Mouse (Mus musculus): ENCODE data around the gene Zic4. TPM values are rescaled to one million over a fixed set of nuclear protein-coding genes. Genes with fewer than 3 reads are reported as not detected.

Zic4 gene
- total and polyA plus RNA-seq, 3 experiments, result not detected

GRCm38 (mm10) chr9:91401471-91401870, 39.3 kb downstream of the Zic4 start:
- DNase-seq, result no peak

DNA sequence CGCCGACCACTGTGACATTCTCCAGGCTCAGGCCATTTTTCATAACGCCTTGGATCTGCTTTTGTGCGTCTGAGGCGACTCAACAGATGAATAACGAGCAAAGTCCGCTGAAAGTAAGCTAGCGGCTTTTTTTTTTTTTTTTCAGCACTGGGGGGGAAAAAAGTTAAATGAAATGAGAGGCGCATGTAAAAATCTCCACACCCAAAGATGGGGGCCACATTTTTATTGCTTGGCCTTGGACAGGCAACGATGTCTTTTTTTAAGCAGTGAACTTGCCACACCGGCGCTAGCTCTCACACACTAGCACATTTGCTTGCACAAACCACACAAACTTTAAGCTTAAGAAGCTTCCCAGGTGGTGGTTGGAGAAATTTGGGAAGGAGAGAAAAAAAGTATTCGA, 42.0 kb downstream of the Zic4 start:
- DNase-seq, result no peak

DNA sequence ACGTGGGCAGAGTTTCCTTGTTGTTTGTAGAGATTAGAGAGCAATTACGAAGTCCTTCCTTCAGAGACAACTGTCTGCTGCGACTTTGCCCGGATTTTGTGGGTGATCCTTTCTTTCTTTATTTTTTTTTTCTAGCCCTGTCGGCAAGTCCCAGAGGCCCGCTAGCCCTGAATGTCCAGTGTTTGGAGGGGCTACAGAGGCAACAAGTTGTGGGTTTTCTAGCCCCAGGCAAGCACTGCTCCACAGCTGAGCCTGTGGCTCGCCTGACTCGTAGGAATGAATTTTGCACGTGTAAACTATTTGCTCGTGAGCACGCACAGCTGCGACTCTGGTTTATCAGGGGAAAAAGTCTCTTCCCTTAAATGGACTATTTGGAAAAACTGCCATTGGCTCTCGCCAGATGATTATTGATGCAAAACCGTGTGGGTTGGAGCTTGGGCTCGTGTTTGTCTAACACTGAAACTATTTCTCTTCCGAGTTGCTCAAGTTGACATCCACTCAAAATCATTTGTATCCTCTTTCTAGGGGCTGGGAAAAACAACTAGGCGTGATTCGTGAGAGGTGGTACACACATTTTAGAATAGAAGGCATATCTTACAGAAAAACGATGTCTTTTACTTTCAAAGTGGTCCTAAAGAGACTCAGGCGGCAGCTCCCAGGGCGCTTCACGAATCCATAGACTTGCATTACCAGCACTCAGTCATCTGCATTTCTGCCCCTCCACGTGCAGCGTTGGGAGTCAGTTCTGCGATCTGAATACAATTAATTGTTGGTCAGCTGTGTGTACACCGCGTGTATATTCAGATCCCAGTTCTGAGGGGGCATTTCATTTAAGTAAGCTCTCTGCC, 42.9 kb downstream of the Zic4 start:
- no peak for DNase-seq

DNA sequence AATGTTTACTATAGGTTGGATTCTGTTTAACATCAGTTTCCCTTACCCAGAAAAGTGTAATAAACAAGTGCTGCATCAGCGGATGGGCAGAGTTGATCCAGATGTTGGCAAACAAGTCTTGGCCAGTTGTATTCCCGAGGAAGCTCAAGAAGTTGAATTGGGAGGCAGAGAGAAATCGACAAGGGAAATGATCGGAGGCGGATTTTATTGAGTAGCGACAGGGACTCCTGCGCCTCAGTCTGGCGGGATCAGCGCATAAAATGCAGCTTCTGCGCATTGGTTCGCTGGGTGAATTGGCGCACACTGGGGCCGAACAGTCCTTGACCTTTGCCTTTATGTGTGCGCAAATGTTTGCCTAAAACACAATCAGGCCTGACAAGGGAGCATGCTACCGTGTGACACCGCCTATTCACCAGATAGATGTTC, 43.6 kb downstream of the Zic4 start:
- DNase-seq, result no peak

- DNase-seq, result no peak
Observed at GRCm38 (mm10) chr9:91406258-91406763, 44.1 kb downstream of the Zic4 start.

- DNase-seq, result no peak
Observed at GRCm38 (mm10) chr9:91409771-91410170, 47.6 kb downstream of the Zic4 start.

DNA sequence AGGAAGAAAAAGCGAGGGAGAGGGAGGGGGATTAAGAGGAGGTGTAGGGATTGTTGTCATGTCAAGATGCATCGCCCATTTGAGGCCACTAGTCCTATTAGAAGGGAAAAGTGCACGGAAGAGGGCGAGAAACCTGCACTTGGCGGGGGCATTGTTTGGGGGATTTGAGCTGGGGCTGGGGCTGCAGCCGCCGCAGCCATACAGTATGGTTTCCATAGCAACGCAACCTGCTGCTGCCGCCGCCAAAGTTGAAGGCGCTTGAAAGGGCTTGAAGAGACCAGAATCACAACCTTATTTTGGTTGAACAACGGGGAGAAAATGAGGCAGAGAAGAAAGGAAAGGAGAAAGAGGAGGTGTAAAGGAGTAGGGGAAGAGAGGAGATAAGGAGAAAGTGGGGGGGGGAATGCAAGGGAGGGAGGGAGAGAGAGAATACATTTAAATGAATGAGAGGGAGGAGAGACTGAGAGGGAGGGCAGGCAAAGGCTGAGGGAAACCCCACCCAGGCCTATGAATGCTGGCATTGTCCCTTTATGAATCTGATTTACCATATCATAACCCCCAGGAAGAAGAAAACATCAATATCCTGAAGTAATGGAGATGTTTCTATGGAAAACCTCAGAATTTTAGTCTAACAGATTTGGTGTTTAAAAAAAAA, 51.9 kb downstream of the Zic4 start:
- no peak for DNase-seq

GRCm38 (mm10) chr9:91420441-91420840, 58.2 kb downstream of the Zic4 start:
- DNase-seq, result no peak

Other genes starting within 250 kb of the Zic4 start
- gene Zic1, start 3.4 kb downstream of the Zic4 start, total RNA-seq (2021), result not detected
- 0.08 TPM in 1 of 2 replicates, not detected in the other for gene Zic1, start 3.4 kb downstream of the Zic4 start, polyA plus RNA-seq (2012; rRNA removed)

All from adrenal gland, adult 2 months (tissue).